Mouse (Mus musculus) layer of hippocampus, adult 9-11 months (tissue): ENCODE results near the gene Fitm1.

Experiments
- DNase-seq: peaks from one replicate; pipeline ENCODE4 v3.0.0; 2022

Fitm1 gene

DNA sequence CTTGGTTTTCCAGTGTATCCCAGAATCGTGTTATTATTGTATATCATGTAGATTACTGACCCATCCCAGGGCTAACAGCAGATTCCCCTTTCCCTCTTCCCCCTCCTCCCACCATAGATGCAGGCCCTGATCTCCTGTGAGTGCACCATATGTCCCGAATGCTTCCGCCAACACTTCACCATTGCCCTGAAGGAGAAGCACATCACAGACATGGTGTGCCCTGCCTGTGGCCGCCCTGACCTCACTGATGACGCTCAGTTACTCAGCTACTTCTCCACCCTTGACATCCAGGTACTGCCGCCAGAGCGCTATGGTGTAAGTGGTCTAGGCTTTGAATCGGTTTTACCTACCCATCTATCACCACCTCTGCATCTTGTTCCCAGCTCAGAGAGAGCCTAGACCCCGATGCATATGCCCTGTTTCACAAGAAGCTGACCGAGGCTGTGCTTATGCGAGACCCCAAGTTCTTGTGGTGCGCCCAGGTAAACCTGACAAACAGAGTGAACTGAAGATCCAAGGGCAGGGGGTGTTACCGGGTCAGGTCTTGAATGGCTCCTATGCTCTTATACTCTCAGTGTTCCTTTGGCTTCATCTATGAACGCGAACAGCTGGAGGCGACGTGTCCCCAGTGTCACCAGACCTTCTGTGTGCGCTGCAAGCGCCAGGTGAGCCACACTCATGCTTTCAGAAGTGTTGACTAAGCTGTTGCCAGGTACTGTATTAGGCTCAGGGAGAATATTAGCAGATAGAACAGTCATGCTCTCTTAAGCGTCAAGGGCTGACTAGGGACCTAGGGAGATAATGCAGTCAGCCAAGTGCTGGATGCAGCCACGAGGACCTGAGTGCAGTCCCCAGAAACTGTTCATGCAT lies 23.3 kb downstream of the Fitm1 start:
- DNase-seq, result no peak

DNA sequence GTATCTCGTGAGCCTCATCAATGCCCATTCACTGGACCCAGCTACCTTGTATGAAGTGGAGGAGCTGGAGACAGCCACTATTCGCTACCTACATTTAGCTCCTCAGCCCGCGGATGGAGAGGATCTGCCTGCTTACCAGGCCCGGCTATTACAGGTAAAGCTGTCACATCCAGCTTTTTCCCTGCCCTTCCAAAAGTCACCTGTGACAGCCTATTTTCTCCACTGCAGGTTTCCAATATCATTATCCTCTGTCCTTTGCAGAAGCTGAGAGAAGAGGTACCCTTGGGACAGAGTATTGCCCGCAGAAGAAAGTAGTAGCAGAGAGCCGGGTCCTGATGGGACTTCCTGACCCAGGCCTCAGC lies 27.8 kb downstream of the Fitm1 start, which contains the start of gene Irf9:
Irf9 (plus strand) TSS at position 301 of the 362 bp plus-strand sequence.
- no peak for DNase-seq

GRCm38 (mm10) chr14:55603633-55604576 lies 28.5 kb downstream of the Fitm1 start:
- peak; percentile 91 for DNase-seq

DNA sequence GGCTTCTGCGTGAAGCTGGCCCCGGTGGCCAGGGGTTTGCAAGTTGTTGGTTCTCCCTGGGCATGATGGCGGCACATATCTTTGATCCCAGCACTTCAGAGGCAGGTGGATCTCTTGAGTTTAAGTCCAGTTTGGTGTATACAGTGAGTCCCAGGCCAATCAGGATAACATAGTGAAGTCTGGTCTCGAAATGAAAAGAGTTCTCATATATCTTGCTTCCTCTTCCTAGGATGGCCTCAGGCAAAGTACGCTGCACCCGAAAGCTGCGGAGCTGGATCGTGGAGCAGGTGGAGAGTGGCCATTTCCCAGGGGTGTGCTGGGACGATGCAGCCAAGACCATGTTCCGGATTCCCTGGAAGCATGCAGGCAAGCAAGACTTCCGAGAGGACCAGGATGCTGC lies 29.4 kb downstream of the Fitm1 start:
- no peak for DNase-seq

- no peak for DNase-seq
Observed at GRCm38 (mm10) chr14:55605743-55606459, 30.5 kb downstream of the Fitm1 start.

DNA sequence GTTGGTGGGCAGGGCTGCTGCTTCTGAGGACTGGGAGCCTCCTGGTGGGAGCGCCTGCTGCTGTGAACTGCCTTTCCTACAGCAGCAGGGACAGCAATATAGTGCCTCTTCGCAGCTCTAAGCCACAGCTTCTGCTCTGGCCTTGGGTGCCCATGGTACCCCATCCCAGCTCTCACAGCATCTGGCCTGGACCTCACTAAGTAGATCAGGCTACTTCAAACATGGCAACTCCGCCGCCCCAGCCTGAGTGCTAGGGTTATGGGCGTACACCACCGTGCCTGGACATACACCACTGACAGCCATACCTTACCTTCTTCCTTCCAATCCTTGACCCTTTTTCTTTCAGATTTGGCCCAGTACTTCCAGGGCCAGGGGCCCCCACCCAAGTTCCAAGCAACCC lies 32.9 kb downstream of the Fitm1 start:
- DNase-seq, result no peak

DNA sequence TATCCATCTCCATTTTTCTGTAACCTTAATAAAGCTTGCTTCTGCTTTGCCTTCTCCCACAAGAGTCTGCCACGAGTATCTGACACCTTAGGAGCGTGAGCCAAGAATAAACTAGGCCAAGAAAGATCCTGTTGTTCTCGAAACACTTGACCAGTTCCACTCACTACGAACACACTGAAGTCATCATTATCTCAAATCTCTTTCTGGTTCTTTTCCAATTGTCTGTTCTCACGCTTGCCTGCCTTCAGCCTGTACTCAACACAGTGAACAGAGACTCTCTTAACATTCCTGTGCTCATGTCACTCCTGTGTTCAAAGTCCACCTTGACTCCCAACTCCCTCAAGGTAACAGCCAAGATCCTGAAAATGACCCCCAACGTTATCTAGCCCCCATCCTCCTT lies 37.9 kb downstream of the Fitm1 start:
- DNase-seq, result no peak

GRCm38 (mm10) chr14:55614565-55615178 lies 39.3 kb downstream of the Fitm1 start:
- no peak for DNase-seq

GRCm38 (mm10) chr14:55615876-55616275 lies 40.5 kb downstream of the Fitm1 start:
- no peak for DNase-seq

GRCm38 (mm10) chr14:55616844-55617243 lies 41.4 kb downstream of the Fitm1 start:
- no peak for DNase-seq

DNA sequence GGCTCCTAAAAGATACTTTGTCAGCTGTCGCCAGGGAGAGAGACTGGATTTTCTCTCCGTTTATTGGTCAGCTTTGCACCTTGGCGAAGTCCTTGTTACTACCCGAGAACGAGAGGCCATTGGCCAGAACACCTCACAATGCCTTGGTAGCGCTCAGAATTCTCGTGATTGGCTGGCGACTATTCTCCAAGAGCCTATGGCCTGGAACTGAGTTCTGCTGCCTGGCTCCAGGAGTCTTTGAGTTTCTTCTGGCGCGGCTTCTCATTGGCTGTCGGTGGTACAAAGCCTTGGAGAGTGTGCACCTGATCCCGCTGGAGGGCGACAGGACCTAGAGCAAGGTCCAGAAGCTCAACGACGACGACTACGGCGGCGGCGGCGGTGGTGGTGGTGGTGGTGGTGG lies 42.4 kb downstream of the Fitm1 start, which contains the start of gene Rec8:
Rec8 (plus strand) TSS at position 216 of the 400 bp plus-strand sequence.
- no peak for DNase-seq

DNA sequence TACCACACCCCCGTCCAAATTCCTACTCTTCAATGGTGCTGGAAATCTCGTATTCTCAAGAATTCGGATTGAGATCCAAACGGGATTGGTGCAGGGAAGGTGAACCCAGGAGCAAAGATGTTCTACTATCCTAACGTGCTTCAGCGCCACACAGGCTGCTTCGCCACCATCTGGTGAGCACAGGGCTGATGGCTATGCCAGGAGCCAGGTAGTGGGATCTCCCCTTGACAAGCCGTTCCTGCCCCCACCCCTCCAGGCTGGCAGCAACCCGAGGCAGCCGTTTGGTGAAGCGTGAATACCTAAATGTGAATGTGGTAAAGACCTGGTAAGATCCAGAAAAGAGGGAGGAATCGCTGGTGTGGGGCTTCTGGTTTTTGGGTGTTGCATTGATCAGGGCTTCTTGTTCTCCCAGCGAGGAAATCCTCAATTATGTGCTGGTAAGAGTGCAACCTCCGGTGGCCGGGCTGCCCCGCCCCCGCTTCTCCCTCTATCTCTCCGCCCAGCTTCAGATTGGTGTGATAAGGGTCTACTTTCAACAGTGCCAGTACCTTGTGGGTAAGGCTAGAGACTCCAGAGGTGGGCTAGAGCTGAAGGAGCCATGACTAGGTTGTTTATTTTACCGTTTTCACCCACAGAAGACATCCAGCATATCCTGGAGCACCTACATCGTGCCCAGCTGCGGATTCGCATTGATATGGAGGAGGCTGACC lies 43.2 kb downstream of the Fitm1 start:
- DNase-seq, result no peak
